Mouse (Mus musculus): Measurements from ENCODE around the gene Anks1b. TPM values are rescaled to one million over a fixed set of nuclear protein-coding genes. Genes with fewer than 3 reads are reported as not detected.

Gene Anks1b
- total RNA-seq, 2 experiments from 2014 or later, result 0.09 to 0.17 TPM

DNA sequence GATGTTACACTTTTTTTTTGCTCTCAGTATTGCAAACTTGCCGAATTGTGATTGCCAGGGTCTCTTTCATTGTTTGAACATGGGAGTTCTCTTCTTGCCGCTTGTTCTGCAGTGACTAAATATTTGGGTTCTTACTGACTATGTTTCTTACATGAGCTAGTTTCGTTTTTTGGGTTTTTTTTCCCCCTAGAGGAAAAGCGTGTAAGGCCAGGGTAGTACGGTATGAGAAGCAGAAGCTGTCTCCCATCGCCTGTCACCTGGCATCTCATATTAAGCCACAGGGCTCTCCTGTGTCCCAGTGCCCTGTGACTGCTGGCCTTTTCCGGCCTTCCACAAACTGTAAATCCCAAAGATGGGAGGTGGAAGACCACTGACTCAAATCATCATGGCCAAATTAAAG is 979.1 kb downstream of the Anks1b start:
- no peak for DNase-seq (ENCODE audit: low spot score)

DNA sequence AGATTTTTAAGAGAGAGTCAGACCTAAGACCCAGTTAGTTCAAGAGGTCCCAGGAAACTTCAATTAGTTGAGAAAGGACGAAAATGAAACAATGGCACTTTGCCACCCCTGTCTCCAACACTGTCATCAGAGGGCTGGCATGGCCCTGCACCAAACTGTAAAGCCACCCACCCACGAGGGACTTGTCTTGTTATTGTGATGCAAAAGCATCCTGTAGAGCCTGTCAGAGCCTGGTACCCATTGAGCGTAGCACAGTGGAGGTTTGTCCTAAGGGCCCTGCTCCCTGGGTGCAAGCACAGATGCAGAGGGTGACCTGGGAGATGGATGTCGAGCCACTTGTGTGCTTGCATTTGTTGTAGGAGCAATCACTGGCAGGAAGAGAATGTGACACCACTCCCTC is 983.4 kb downstream of the Anks1b start:
- DNase-seq (ENCODE audit: low spot score), result no peak

GRCm38 (mm10) chr10:90859665-90860523 is 986.6 kb downstream of the Anks1b start:
- DNase-seq (ENCODE audit: low spot score), result no peak

DNA sequence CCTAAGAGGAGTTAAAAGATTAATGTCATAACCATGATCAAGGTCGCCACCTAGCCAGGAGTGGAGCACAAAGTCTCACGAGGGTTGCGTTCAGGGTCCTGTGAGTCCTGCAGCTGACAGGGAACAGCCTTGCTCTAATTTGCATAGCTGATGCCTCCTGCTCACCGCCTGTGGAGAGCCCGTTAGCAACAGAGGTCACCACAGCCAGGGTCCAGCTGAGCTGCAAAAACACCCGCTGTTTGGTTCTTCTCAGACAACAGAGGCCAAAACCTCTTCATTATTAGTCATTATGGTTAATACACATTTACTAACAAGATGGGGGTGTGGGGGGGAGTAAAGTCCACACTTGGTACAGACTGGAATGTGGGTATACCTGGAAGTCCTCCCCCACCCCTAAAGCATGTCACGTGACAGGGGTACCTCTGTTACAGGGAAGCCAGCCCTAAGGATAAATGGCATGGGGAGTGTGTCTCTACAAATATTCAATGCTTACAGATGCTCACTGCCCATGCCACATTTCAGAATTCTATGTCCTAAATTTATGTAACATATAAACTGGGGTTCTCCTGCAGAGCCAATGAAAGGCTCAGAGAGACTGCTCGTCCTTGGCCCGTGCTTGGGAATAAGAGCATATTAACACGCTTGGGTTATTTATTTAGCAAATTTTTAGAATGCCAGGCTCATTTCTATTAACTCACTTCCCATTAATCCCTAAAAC is 990.7 kb downstream of the Anks1b start:
- DNase-seq (ENCODE audit: low spot score), result no peak

DNA sequence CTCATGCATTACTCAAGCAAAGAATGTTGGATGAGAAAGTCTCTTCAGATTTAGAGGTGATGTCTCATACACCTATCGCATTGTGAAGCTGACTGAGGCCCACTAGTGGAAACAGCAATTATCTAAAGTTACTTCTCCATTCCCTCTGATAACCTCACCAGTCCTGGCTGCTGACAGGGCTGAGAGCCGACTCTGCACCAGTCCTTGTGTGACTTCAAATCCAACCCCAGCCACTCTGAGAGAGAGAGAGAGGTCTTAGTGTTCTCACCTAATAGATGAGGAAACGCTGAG is 991.2 kb downstream of the Anks1b start:
- DNase-seq (ENCODE audit: low spot score), result no peak

DNA sequence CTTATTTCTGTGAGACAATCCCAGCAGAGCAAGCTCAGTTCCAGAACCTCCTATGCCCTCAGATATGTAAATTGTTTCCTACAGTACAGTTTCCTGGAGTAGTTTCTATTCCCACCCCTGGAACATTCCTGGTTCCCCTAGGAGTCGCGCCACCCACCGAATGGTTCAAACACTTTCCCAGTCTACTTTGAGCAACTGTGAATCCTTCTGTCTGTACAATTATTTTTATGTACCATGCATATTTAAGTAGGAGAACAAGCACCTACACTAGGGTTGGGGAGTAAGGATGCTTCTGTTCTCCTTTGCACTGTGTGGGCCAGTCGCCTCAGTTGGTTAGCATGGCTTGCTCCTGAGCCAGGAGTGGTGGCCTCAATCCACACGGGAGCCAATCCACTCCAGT is 999.9 kb downstream of the Anks1b start:
- no peak for DNase-seq (ENCODE audit: low spot score)

- no peak for DNase-seq (ENCODE audit: low spot score)
Observed at GRCm38 (mm10) chr10:90874166-90874565, 1000.9 kb downstream of the Anks1b start.

DNA sequence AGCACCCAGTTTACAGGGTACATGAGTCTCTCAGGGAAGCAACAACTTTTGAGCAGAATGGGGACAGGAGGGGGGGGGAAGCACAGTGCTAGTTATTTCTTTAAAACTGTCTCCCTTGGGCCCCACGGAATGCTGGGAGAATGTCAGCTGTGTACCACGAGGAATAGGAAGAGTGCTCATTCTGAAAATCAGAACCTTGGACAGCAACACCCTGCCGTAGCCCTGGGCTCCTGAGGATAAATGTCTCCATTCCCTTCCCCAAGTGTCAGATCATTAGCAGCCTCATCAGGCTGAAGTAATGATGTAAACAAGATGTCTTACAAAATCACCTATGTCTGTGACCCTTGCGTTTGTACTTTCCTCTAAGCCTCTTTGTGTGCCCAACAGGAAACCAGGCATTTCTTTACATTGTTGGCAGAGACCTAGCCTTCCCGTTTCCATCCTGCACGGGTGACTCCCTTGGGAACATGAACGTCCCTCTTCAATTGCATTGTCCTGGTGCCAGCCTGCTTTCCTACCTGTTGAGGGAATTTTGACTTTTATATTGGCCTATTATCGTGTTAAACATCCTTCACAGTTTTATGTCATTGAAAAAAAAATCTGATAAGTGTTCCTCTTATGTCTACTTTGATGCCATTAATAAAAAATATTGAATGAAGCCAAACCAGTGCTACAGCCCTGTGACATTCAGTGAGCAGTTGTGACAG is 1007.7 kb downstream of the Anks1b start:
- DNase-seq (ENCODE audit: low spot score), result no peak

DNA sequence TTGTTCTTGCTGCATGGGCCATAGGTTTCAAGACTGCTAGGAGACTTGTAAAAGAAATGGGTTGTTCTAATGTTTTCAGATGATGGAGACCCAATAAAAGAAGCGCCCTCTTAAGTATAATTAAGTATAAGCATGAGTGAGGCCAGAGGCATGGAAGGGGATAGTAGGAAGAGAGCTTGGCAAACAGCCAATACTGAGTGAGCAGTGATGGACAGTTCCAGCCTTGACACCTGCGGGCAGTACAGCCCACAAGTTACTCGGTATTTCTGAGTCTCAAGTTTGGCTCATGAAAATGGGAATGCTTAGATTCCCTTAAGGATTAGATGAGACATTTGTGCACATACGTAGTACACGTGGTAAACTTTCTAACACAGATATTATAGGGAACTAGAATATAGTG is 1016.3 kb downstream of the Anks1b start:
- no peak for DNase-seq (ENCODE audit: low spot score)

DNA sequence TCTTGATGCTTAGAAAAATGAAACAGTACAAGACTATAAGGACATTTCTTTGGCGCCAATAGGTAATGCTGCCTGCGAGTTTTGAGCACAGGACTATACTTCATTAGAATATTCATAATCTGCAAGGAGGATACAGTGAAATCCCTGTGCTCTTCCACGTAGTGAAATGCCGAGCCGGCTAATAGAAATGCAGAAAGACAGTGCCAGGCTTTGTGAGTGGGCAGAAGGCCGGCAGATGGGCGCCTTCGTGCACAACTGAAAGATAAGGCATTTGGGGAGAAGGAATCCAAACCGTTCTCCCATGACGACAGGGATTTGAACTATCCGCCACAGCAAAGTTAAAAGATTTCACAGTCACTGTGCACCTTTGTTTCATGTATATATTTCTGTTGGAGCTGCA is 1019.4 kb downstream of the Anks1b start:
- DNase-seq (ENCODE audit: low spot score), result no peak

DNA sequence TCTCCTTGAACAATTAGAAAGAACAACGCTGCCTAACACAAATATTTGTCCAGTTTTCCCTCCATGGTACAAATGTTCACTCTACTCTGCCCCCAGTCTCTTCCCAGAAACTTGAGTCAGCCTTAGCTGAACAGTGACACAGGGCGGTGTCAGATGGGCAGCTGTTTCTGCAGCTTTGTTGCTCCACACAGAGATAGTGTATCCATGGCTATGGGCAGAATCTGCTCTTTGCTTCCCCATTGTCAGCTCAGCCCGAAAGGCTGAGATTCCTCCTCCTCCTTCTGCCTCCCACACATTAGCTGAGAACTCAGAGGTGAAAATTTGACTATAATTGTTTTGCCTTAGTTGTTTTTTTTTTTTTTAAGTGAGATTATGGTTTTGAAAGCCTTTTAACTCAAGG is 1024.6 kb downstream of the Anks1b start:
- DNase-seq (ENCODE audit: low spot score), result no peak

DNA sequence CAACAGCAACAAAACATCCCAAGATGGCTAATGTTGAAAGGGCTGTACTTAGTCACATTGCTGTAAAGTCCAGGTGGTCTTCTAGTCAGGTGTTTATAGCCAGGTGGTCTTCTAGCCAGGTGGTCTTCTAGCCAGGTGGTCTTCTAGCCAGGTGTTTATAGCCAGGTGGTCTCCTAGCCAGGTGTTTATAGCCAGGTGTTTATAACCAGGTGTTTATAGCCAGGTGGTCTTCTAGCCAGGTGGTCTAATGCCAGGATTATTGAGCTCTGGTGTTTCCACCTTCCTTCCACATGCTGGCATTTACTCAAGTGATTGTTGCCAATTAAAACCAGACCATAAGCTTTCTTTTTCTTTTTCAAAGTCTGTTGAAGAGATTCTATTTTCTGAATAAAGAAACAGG is 1030.9 kb downstream of the Anks1b start:
- DNase-seq (ENCODE audit: low spot score), result no peak

DNA sequence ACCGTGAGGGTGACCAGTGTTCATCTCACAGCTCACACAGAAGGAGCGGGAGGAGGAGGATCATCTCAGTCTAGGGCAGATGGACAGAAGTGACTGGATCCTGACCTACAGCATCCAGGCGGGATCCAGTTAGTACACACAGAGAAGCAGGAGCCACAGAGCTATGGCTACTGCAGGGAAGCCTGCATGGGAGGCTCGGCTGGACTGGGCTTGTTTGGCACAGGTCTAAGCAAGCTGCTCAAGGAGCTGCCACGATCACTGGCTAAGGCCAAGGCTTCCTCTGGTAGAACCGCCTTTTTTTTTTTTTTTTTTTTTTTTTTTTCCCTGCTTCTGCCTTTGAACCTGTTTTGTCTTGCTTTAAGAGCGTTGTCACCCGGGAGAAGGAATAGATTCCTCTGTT is 1034.1 kb downstream of the Anks1b start:
- DNase-seq (ENCODE audit: low spot score), result no peak

- no peak for DNase-seq (ENCODE audit: low spot score)
Observed at GRCm38 (mm10) chr10:90923476-90923875, 1050.2 kb downstream of the Anks1b start.

DNA sequence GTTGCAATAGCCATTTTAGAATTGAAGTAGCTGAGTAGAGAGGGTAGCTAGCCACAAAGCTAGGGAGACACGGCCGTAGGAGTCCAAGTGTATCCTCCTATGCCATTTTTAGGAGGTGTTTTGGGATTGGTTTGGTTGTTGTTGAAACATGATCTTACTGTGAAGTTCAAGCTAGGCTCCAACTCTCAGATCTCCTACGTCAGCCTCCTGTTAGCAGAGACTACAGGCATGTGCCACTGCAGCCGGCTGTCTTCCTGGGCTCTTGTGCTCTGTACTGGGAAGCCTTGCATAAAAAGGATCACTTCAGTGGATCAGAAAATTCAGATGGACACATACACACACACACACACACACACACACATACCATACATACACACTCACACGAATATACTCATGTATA is 1059.8 kb downstream of the Anks1b start:
- no peak for DNase-seq (ENCODE audit: low spot score)

GRCm38 (mm10) chr10:90934678-90935077 is 1061.4 kb downstream of the Anks1b start:
- no peak for DNase-seq (ENCODE audit: low spot score)

DNA sequence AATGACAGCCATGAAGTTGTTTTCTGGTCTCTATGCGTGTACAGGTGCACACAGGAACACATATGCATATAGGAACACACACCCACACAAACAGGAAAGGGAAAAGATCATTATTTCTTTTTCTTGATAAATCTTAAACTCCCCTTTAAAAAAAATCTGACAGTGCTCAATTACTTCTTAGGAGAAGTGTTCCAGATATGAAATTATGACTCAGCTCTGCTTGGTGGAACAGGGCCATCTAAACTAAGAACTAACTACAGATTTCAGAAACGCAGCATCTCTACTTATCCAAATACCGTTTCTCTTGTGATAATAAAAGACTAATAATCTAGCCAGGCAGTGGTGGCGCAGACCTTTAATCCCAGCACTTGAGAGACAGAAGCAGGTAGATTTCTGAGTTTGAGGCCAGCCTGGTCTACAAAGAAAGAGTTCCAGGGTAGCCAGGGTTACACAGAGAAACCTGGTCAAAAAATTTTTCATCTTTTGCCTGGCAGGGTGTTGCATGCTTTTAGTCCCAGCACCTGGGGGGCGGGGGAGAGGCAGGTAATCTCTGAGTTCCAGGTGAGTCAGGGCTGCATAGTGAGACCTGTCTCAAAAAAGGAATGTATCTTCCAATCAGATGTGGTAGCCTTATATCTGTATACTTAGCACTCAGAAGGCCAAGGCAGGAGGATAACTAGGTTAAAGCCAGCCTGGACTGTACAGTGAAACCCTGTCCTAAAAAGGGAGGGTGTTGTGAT is 1064.6 kb downstream of the Anks1b start:
- DNase-seq (ENCODE audit: low spot score), result no peak

DNA sequence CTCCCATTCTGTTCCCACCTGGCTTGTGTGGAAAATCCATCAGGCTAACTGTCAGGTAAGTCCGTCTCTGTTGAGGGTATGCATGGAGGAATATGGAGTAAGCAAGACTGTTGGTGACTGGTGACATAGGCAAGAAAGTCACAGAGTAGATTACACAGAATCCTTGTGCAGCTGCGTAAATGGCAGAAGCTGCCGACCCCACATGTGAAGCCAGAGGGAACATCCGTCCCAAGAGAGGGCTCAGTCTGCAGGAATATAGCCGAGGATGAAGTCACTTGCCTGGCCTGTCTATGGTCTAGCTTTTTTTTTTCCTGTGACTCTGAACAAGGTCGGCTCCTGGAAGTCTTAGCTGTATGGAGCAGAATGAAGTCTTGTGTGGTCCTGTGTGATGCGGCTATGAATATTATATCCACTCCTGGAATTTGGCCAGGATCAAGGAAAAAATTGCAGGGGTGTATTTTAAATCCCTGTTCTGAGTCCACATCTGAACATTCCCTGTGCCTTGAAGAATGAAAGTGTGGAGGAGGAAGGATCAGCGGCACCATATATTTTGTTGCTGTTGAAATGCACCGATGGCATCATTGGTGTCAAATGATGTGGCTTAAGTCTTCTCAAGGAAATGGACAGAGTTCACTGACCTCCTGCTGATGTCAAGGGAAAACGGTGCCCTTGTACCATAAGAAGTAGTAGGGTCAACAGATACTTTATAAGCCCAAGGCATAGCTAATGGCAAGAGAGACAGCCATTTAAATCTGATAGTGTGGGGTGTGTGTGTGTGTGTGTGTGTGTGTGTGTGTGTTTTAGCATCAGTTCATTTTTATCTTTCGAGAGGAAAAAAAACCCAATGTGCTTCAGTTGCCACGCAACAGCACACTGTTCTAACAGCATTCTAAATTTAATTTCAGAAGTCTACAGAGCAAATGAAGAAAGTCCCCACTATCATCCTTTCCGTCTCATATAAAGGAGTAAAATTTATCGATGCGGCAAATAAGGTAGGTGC is 1067.5 kb downstream of the Anks1b start:
- peak; percentile 54 for DNase-seq (ENCODE audit: low spot score)

GRCm38 (mm10) chr10:90942001-90942700 is 1068.8 kb downstream of the Anks1b start:
- peak; percentile 63 for DNase-seq (ENCODE audit: low spot score)

DNA sequence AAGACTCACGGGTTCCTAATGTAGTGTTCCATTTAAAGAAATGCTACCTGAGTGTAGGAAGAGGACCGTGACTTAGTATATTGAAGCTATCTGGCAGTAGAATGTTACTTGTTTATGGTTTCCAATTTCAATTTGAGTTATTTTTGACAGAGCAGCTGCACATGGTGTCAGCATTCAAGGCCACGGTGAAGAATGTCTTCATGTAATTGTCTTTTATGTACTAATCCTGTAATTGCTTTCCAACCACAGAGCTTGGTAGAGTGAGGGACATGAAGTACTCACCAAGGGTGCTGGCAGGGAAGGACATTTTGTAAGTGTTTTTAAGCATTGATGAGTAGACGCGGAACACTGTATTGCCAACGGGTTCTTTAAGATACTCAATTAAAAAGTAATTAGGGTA is 1073.7 kb downstream of the Anks1b start:
- DNase-seq (ENCODE audit: low spot score), result no peak
